Mouse (Mus musculus) CH12.LX (cell line): ENCODE measurements around the gene Rnf213. TPM values are rescaled to one million over a fixed set of nuclear protein-coding genes. Genes with fewer than 3 reads are reported as not detected.
A peak's percentile ranks its signal among the peaks of the same experiment; 100 is the strongest.

Experiments used
- DNase-seq: peaks from one replicate; pipeline ENCODE4 v3.0.0-alpha.2; 2013; ENCODE audit errors: extremely low read depth
- H3K27ac ChIP-seq: 2 replicates; pipeline ENCODE4 v1.5.1; 2012; ENCODE audit warnings: low read depth, mild to moderate bottlenecking, control low read depth, moderate library complexity; ENCODE audit not compliant: insufficient read depth
- H3K27me3 ChIP-seq: replicated peaks from 2 replicates; pipeline ENCODE3; 2012; ENCODE audit warnings: inconsistent platforms
- H3K36me3 ChIP-seq, 2 experiments: replicated peaks in 1 of 2; 2 replicates each; pipeline versions ENCODE3 to v1.6.1; 2012; ENCODE audit warnings: inconsistent platforms in 1 of 2, low read length in 1 of 2, mild to moderate bottlenecking in 1 of 2, mixed read lengths in 1 of 2, moderate library complexity in 1 of 2; ENCODE audit not compliant: control insufficient read depth in 1 of 2, insufficient read depth in 1 of 2
- H3K4me1 ChIP-seq, 2 experiments: 2 replicates each; pipeline ENCODE4 v1.6.1; 2012; ENCODE audit warnings: inconsistent platforms in 1 of 2, moderate library complexity in 1 of 2; ENCODE audit not compliant: insufficient read depth in 2 of 2, control insufficient read depth in 1 of 2
- H3K4me2 ChIP-seq: 2 replicates; pipeline ENCODE4 v1.6.1; 2012; ENCODE audit warnings: low read depth, mild to moderate bottlenecking, control low read depth; ENCODE audit not compliant: poor library complexity, insufficient read depth, severe bottlenecking
- H3K4me3 ChIP-seq, 3 experiments: fragments of 150-350 bp in 1 of 3; sonication (generic) in 1 of 3; replicated peaks in 1 of 3; 2 replicates each; pipeline versions ENCODE3 to v1.5.1; 2011 to 2012; ENCODE audit warnings: low read depth in 2 of 3, low read length in 2 of 3, mild to moderate bottlenecking in 2 of 3, moderate library complexity in 2 of 3, control low read depth in 1 of 3, improper control_type of control experiment in 1 of 3, inconsistent platforms in 1 of 3, mixed read lengths in 1 of 3; ENCODE audit not compliant: poor library complexity in 1 of 3
- H3K79me2 ChIP-seq: replicated peaks from 2 replicates; pipeline ENCODE4 v1.6.1; 2012; ENCODE audit warnings: mild to moderate bottlenecking, moderate library complexity; ENCODE audit not compliant: control insufficient read depth, poor library complexity, insufficient read depth, severe bottlenecking; ENCODE audit errors: extremely low read depth
- H3K9ac ChIP-seq: 2 replicates; pipeline ENCODE4 v1.6.1; 2012; ENCODE audit warnings: low read depth, mild to moderate bottlenecking, control low read depth, moderate library complexity; ENCODE audit not compliant: insufficient read depth
- H3K9me3 ChIP-seq: replicated peaks from 2 replicates; pipeline ENCODE3; 2012; ENCODE audit warnings: low read length, inconsistent platforms, mixed read lengths
- CHD1 ChIP-seq: IDR thresholded peaks from 2 replicates; pipeline ENCODE4 v1.6.1; 2012; ENCODE audit warnings: low read depth, low read length, improper control_type of control experiment, inconsistent platforms
- E2F4 ChIP-seq: IDR thresholded peaks from 2 replicates; pipeline ENCODE4 v1.6.1; 2011; ENCODE audit warnings: low read depth, low read length, improper control_type of control experiment; ENCODE audit not compliant: insufficient replicate concordance
- ELF1 ChIP-seq: IDR thresholded peaks from 2 replicates; pipeline ENCODE4 v1.6.1; 2014; ENCODE audit warnings: low read depth, mild to moderate bottlenecking, inconsistent platforms, low read length, improper control_type of control experiment
- GABPA ChIP-seq: IDR thresholded peaks from 2 replicates; pipeline ENCODE4 v1.6.1; 2012; ENCODE audit warnings: low read depth, low read length, improper control_type of control experiment, inconsistent platforms; ENCODE audit not compliant: insufficient replicate concordance
- IRF4 ChIP-seq: IDR thresholded peaks from 2 replicates; pipeline ENCODE4 v1.6.1; 2014; ENCODE audit warnings: low read depth, mild to moderate bottlenecking, inconsistent platforms, low read length, improper control_type of control experiment
- JUN ChIP-seq: IDR thresholded peaks from 2 replicates; pipeline ENCODE4 v1.6.1; 2011; ENCODE audit warnings: low read depth, mild to moderate bottlenecking, low read length, improper control_type of control experiment, moderate library complexity; ENCODE audit not compliant: insufficient read depth
- NELFE ChIP-seq: IDR thresholded peaks from 2 replicates; pipeline ENCODE4 v1.6.1; 2011; ENCODE audit warnings: low read depth, low read length, improper control_type of control experiment
- NRF1 ChIP-seq: IDR thresholded peaks from 2 replicates; pipeline ENCODE4 v1.6.1; 2014; ENCODE audit warnings: low read depth, mild to moderate bottlenecking, inconsistent platforms, low read length, improper control_type of control experiment, moderate library complexity
- POLR2AphosphoS2 ChIP-seq: IDR thresholded peaks from 2 replicates; pipeline ENCODE4 v1.6.1; 2011; ENCODE audit warnings: low read depth, low read length, improper control_type of control experiment
- SMC3 ChIP-seq: IDR thresholded peaks from 2 replicates; pipeline ENCODE4 v1.6.1; 2011; ENCODE audit warnings: low read depth, low read length, improper control_type of control experiment
- UBTF ChIP-seq: IDR thresholded peaks from 2 replicates; pipeline ENCODE4 v1.6.1; 2012; ENCODE audit warnings: low read depth, mild to moderate bottlenecking, inconsistent platforms, low read length, improper control_type of control experiment, moderate library complexity
- USF1 ChIP-seq: IDR thresholded peaks from 2 replicates; pipeline ENCODE4 v1.6.1; 2014; ENCODE audit warnings: low read depth, mild to moderate bottlenecking, inconsistent platforms, low read length, improper control_type of control experiment
- USF2 ChIP-seq: conservative IDR thresholded peaks from 2 replicates; pipeline ENCODE4 v1.6.1; 2011; ENCODE audit warnings: low read depth, low read length, improper control_type of control experiment
- ZC3H11A ChIP-seq: IDR thresholded peaks from 2 replicates; pipeline ENCODE4 v1.6.1; 2012; ENCODE audit warnings: low read depth, mild to moderate bottlenecking, inconsistent platforms, low read length, improper control_type of control experiment
- ZMIZ1 ChIP-seq: IDR thresholded peaks from 2 replicates; pipeline ENCODE4 v1.6.1; 2012; ENCODE audit warnings: low read depth, mild to moderate bottlenecking, inconsistent platforms, low read length, improper control_type of control experiment
- dilution Hi-C: fragments of 300-500 bp; cut with MboI; formaldehyde crosslinking; loops from 2 replicates; pipeline ENCODE4 v1.14.3; 2020; ENCODE audit warnings: low sequenced_read_pairs; ENCODE audit not compliant: extremely low pct_unique_long_range_greater_than_20kb, extremely low pct_ligation_motif_present
- in situ Hi-C: fragments of 300-500 bp; cut with MboI; formaldehyde crosslinking; loops from 3 replicates; pipeline ENCODE4 v1.14.3; 2019; ENCODE audit warnings: low sequenced_read_pairs, low pct_ligation_motif_present, low pct_unique_long_range_greater_than_20kb, mixed read lengths
- polyA plus RNA-seq: library from polyadenylated mRNA; unstranded; fragments of >175 nt; gene quantifications from 2 replicates; pipeline ENCODE4 v1.2.1, GENCODE M21; 2012; ENCODE audit warnings: low read depth; ENCODE audit not compliant: insufficient read length
- total RNA-seq, 2 experiments: library from RNA; depleted of rRNA; stranded (reverse); fragments of 300-350 nt in 1 of 2; fragments of >200 nt in 1 of 2; gene quantifications; 2 replicates each; pipeline ENCODE4 v1.2.3; 2012 to 2014

The Rnf213 gene
- total and polyA plus RNA-seq, 3 experiments: 4.2 to 23.2 (median 11.2) TPM

DNA sequence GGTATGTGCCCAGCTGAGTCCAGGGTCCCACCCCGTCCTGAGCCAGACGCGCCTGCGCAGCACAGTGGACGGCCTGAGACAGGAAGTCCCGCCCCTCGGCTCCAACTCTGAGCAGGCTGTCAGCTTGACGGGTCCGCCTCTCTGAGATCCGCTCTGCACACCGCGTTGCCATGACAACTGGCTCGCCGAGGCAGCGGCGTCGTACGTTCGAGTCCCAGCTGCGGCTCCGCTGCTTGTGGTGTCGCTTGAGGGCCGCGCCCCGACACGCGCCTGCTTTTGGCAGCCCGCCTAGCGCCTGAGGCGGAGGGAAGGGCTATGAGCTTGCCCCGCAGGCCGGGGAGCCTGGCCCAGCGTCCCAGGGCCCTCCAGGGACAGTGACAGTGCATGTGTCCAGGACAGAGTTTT lies 131.6 kb downstream of the Rnf213 start:
- dilution Hi-C loops: no loop called here
- no peak overlapping the region for H3K4me2 ChIP-seq
- H3K27me3 ChIP-seq: peaks cover 85% of the 10 kb centered on the region
- in situ Hi-C loops: no loop called here
- TF ChIP-seq NRF1 (peak; percentile 77), ELF1 (no peak), POLR2AphosphoS2 (no peak)
- H3K36me3 ChIP-seq: no peaks in the 10 kb centered on the region
- H3K4me3 ChIP-seq: no peak overlapping the region
- peaks cover 8 to 9% of the 10 kb centered on the region in 2 experiments for H3K4me1 ChIP-seq
- no peak overlapping the region for H3K9ac ChIP-seq
- peak; percentile 53 for DNase-seq
- H3K27ac ChIP-seq: no peak overlapping the region
- no peaks in the 10 kb centered on the region for H3K79me2 ChIP-seq
- H3K9me3 ChIP-seq: peaks cover 3% of the 10 kb centered on the region

GRCm38 (mm10) chr11:119526068-119526966 lies 133.4 kb downstream of the Rnf213 start:
- TF ChIP-seq CHD1: no peak
- TF ChIP-seq USF1: no peak
- no peak for TF ChIP-seq GABPA
- TF ChIP-seq NELFE: no peak
- no peak for TF ChIP-seq USF2
- no peak for TF ChIP-seq UBTF
- TF ChIP-seq JUN: no peak
- TF ChIP-seq E2F4: no peak
- TF ChIP-seq POLR2AphosphoS2: no peak
- TF ChIP-seq ZMIZ1: no peak
- TF ChIP-seq SMC3: no peak
- no peak for TF ChIP-seq IRF4
- TF ChIP-seq ZC3H11A: no peak
- no peaks in the 10 kb centered on the region for H3K36me3 ChIP-seq
- dilution Hi-C loops: no loop called here
- H3K4me2 ChIP-seq: no peak overlapping the region
- no peak overlapping the region for H3K4me3 ChIP-seq
- peaks cover 8 to 9% of the 10 kb centered on the region in 2 experiments for H3K4me1 ChIP-seq
- in situ Hi-C loops: no loop called here
- peaks cover 76% of the 10 kb centered on the region for H3K27me3 ChIP-seq
- no peak for DNase-seq
- H3K9ac ChIP-seq: no peak overlapping the region
- H3K9me3 ChIP-seq: peaks cover 3% of the 10 kb centered on the region
- H3K79me2 ChIP-seq: no peaks in the 10 kb centered on the region
- H3K27ac ChIP-seq: no peak overlapping the region
